Mouse (Mus musculus) CH12.LX (cell line): ENCODE results near the gene Hspa12a. TPM values are rescaled to one million over a fixed set of nuclear protein-coding genes. Genes with fewer than 3 reads are reported as not detected.

Source experiments
- DNase-seq: peaks from one replicate; pipeline ENCODE4 v3.0.0-alpha.2; 2013; ENCODE audit errors: extremely low read depth
- H3K27ac ChIP-seq: 2 replicates; pipeline ENCODE4 v1.5.1; 2012; ENCODE audit warnings: low read depth, mild to moderate bottlenecking, control low read depth, moderate library complexity; ENCODE audit not compliant: insufficient read depth
- H3K27me3 ChIP-seq: replicated peaks from 2 replicates; pipeline ENCODE3; 2012; ENCODE audit warnings: inconsistent platforms
- H3K36me3 ChIP-seq, 2 experiments: replicated peaks in 1 of 2; 2 replicates each; pipeline versions ENCODE3 to v1.6.1; 2012; ENCODE audit warnings: inconsistent platforms in 1 of 2, low read length in 1 of 2, mild to moderate bottlenecking in 1 of 2, mixed read lengths in 1 of 2, moderate library complexity in 1 of 2; ENCODE audit not compliant: control insufficient read depth in 1 of 2, insufficient read depth in 1 of 2
- H3K4me1 ChIP-seq, 2 experiments: 2 replicates each; pipeline ENCODE4 v1.6.1; 2012; ENCODE audit warnings: inconsistent platforms in 1 of 2, moderate library complexity in 1 of 2; ENCODE audit not compliant: insufficient read depth in 2 of 2, control insufficient read depth in 1 of 2
- H3K4me2 ChIP-seq: 2 replicates; pipeline ENCODE4 v1.6.1; 2012; ENCODE audit warnings: low read depth, mild to moderate bottlenecking, control low read depth; ENCODE audit not compliant: poor library complexity, insufficient read depth, severe bottlenecking
- H3K4me3 ChIP-seq, 3 experiments: fragments of 150-350 bp in 1 of 3; sonication (generic) in 1 of 3; replicated peaks in 1 of 3; 2 replicates each; pipeline versions ENCODE3 to v1.5.1; 2011 to 2012; ENCODE audit warnings: low read depth in 2 of 3, low read length in 2 of 3, mild to moderate bottlenecking in 2 of 3, moderate library complexity in 2 of 3, control low read depth in 1 of 3, improper control_type of control experiment in 1 of 3, inconsistent platforms in 1 of 3, mixed read lengths in 1 of 3; ENCODE audit not compliant: poor library complexity in 1 of 3
- H3K79me2 ChIP-seq: replicated peaks from 2 replicates; pipeline ENCODE4 v1.6.1; 2012; ENCODE audit warnings: mild to moderate bottlenecking, moderate library complexity; ENCODE audit not compliant: control insufficient read depth, poor library complexity, insufficient read depth, severe bottlenecking; ENCODE audit errors: extremely low read depth
- H3K9ac ChIP-seq: 2 replicates; pipeline ENCODE4 v1.6.1; 2012; ENCODE audit warnings: low read depth, mild to moderate bottlenecking, control low read depth, moderate library complexity; ENCODE audit not compliant: insufficient read depth
- H3K9me3 ChIP-seq: replicated peaks from 2 replicates; pipeline ENCODE3; 2012; ENCODE audit warnings: low read length, inconsistent platforms, mixed read lengths
- BHLHE40 ChIP-seq: IDR thresholded peaks from 2 replicates; pipeline ENCODE4 v1.6.1; 2011; ENCODE audit warnings: mild to moderate bottlenecking, low read depth, low read length, improper control_type of control experiment
- CHD2 ChIP-seq: IDR thresholded peaks from 2 replicates; pipeline ENCODE4 v1.6.1; 2011; ENCODE audit warnings: low read length, improper control_type of control experiment
- CTCF ChIP-seq, 2 experiments: IDR thresholded peaks in 1 of 2; conservative IDR thresholded peaks in 1 of 2; 2 replicates each; pipeline ENCODE4 v1.5.1; 2011 to 2012; ENCODE audit warnings: low read depth in 2 of 2, low read length in 2 of 2, improper control_type of control experiment in 1 of 2, inconsistent platforms in 1 of 2, mild to moderate bottlenecking in 1 of 2, moderate library complexity in 1 of 2
- E2F4 ChIP-seq: IDR thresholded peaks from 2 replicates; pipeline ENCODE4 v1.6.1; 2011; ENCODE audit warnings: low read depth, low read length, improper control_type of control experiment; ENCODE audit not compliant: insufficient replicate concordance
- ELF1 ChIP-seq: IDR thresholded peaks from 2 replicates; pipeline ENCODE4 v1.6.1; 2014; ENCODE audit warnings: low read depth, mild to moderate bottlenecking, inconsistent platforms, low read length, improper control_type of control experiment
- EP300 ChIP-seq: IDR thresholded peaks from 2 replicates; pipeline ENCODE4 v1.6.1; 2011; ENCODE audit warnings: low read length, improper control_type of control experiment
- ETS1 ChIP-seq: conservative IDR thresholded peaks from 2 replicates; pipeline ENCODE4 v1.6.1; 2012; ENCODE audit warnings: low read depth, mild to moderate bottlenecking, inconsistent platforms, low read length, improper control_type of control experiment, moderate library complexity
- IRF4 ChIP-seq: IDR thresholded peaks from 2 replicates; pipeline ENCODE4 v1.6.1; 2014; ENCODE audit warnings: low read depth, mild to moderate bottlenecking, inconsistent platforms, low read length, improper control_type of control experiment
- JUN ChIP-seq: IDR thresholded peaks from 2 replicates; pipeline ENCODE4 v1.6.1; 2011; ENCODE audit warnings: low read depth, mild to moderate bottlenecking, low read length, improper control_type of control experiment, moderate library complexity; ENCODE audit not compliant: insufficient read depth
- KAT2A ChIP-seq: IDR thresholded peaks from 2 replicates; pipeline ENCODE4 v1.6.1; 2012; ENCODE audit warnings: low read length, improper control_type of control experiment, inconsistent platforms; ENCODE audit not compliant: insufficient replicate concordance
- MAFK ChIP-seq: IDR thresholded peaks from 2 replicates; pipeline ENCODE4 v1.6.1; 2011; ENCODE audit warnings: low read length, improper control_type of control experiment; ENCODE audit not compliant: insufficient replicate concordance
- MAX ChIP-seq: IDR thresholded peaks from 2 replicates; pipeline ENCODE4 v1.6.1; 2011; ENCODE audit warnings: low read length, improper control_type of control experiment
- MAZ ChIP-seq: IDR thresholded peaks from 2 replicates; pipeline ENCODE4 v1.6.1; 2012; ENCODE audit warnings: low read depth, mild to moderate bottlenecking, inconsistent platforms, low read length, improper control_type of control experiment, moderate library complexity
- MEF2A ChIP-seq: IDR thresholded peaks from 2 replicates; pipeline ENCODE4 v1.6.1; 2014; ENCODE audit warnings: low read depth, mild to moderate bottlenecking, inconsistent platforms, low read length, improper control_type of control experiment, borderline replicate concordance
- MXI1 ChIP-seq: IDR thresholded peaks from 2 replicates; pipeline ENCODE4 v1.6.1; 2011; ENCODE audit warnings: mild to moderate bottlenecking, low read depth, low read length, improper control_type of control experiment
- MYC ChIP-seq: IDR thresholded peaks from 2 replicates; pipeline ENCODE4 v1.6.1; 2011; ENCODE audit warnings: low read depth, mild to moderate bottlenecking, improper control_type of control experiment, low read length
- NRF1 ChIP-seq: IDR thresholded peaks from 2 replicates; pipeline ENCODE4 v1.6.1; 2014; ENCODE audit warnings: low read depth, mild to moderate bottlenecking, inconsistent platforms, low read length, improper control_type of control experiment, moderate library complexity
- PAX5 ChIP-seq: IDR thresholded peaks from 2 replicates; pipeline ENCODE4 v1.6.1; 2012; ENCODE audit warnings: low read length, inconsistent platforms, mixed read lengths
- POLR2A ChIP-seq: IDR thresholded peaks from 2 replicates; pipeline ENCODE4 v1.6.1; 2011; ENCODE audit warnings: low read depth, mild to moderate bottlenecking, improper control_type of control experiment, low read length
- POLR2AphosphoS2 ChIP-seq: IDR thresholded peaks from 2 replicates; pipeline ENCODE4 v1.6.1; 2011; ENCODE audit warnings: low read depth, low read length, improper control_type of control experiment
- RCOR1 ChIP-seq: conservative IDR thresholded peaks from 2 replicates; pipeline ENCODE4 v1.6.1; 2012; ENCODE audit warnings: low read depth, mild to moderate bottlenecking, inconsistent platforms, low read length, improper control_type of control experiment
- TBP ChIP-seq: conservative IDR thresholded peaks from 2 replicates; pipeline ENCODE4 v1.6.1; 2011; ENCODE audit warnings: low read depth, low read length, improper control_type of control experiment
- TCF12 ChIP-seq: IDR thresholded peaks from 2 replicates; pipeline ENCODE4 v1.6.1; 2014; ENCODE audit warnings: low read depth, mild to moderate bottlenecking, inconsistent platforms, low read length, improper control_type of control experiment
- UBTF ChIP-seq: IDR thresholded peaks from 2 replicates; pipeline ENCODE4 v1.6.1; 2012; ENCODE audit warnings: low read depth, mild to moderate bottlenecking, inconsistent platforms, low read length, improper control_type of control experiment, moderate library complexity
- USF2 ChIP-seq: conservative IDR thresholded peaks from 2 replicates; pipeline ENCODE4 v1.6.1; 2011; ENCODE audit warnings: low read depth, low read length, improper control_type of control experiment
- ZC3H11A ChIP-seq: IDR thresholded peaks from 2 replicates; pipeline ENCODE4 v1.6.1; 2012; ENCODE audit warnings: low read depth, mild to moderate bottlenecking, inconsistent platforms, low read length, improper control_type of control experiment
- ZKSCAN1 ChIP-seq: IDR thresholded peaks from 2 replicates; pipeline ENCODE4 v1.6.1; 2012; ENCODE audit warnings: low read depth, inconsistent platforms, low read length, improper control_type of control experiment, borderline replicate concordance
- ZMIZ1 ChIP-seq: IDR thresholded peaks from 2 replicates; pipeline ENCODE4 v1.6.1; 2012; ENCODE audit warnings: low read depth, mild to moderate bottlenecking, inconsistent platforms, low read length, improper control_type of control experiment
- ZNF384 ChIP-seq: IDR thresholded peaks from 2 replicates; pipeline ENCODE4 v1.6.1; 2012; ENCODE audit warnings: low read depth, low read length, improper control_type of control experiment, inconsistent platforms
- dilution Hi-C: fragments of 300-500 bp; cut with MboI; formaldehyde crosslinking; loops from 2 replicates; pipeline ENCODE4 v1.14.3; 2020; ENCODE audit warnings: low sequenced_read_pairs; ENCODE audit not compliant: extremely low pct_unique_long_range_greater_than_20kb, extremely low pct_ligation_motif_present
- in situ Hi-C: fragments of 300-500 bp; cut with MboI; formaldehyde crosslinking; loops from 3 replicates; pipeline ENCODE4 v1.14.3; 2019; ENCODE audit warnings: low sequenced_read_pairs, low pct_ligation_motif_present, low pct_unique_long_range_greater_than_20kb, mixed read lengths
- polyA plus RNA-seq: library from polyadenylated mRNA; unstranded; fragments of >175 nt; gene quantifications from 2 replicates; pipeline ENCODE4 v1.2.1, GENCODE M21; 2012; ENCODE audit warnings: low read depth; ENCODE audit not compliant: insufficient read length
- total RNA-seq, 2 experiments: library from RNA; depleted of rRNA; stranded (reverse); fragments of 300-350 nt in 1 of 2; fragments of >200 nt in 1 of 2; gene quantifications; 2 replicates each; pipeline ENCODE4 v1.2.3; 2012 to 2014

The Hspa12a gene
- total and polyA plus RNA-seq, 3 experiments, result 1.4 to 1.9 (median 1.4) TPM

DNA sequence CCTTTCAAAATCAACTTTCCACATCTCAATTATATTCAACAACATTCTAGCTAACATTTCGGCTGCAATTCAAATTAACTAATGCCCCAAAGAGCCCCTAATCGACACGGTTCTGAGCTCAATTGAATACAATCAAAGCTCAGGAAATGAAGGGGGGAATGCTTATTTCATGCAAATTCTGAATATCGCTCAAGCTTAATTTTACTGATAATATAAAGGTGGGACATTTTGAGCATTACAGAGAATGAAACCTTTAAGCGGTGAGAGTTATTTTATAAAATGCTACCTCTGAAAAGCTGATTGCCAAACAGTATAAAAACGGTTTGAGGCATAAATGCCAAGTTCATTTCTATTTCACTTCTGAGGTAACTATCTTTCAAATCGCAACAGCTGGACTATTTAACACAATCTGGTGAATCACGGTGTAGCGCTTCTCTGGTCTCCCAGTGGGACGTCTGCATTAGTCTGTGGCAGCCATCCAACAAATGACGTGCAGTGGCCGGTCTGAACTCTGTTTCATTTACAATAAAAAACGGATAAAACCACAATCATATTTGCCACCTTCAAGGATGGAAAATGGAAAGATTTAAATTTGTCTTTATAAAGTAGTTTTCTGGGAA lies 36.1 kb upstream of the Hspa12a start:
- in situ Hi-C loops (loop anchor here (10.0 kb wide), 1 partner anchor 55 kb away; no protein-coding TSS in a partner anchor), dilution Hi-C loops (no loop called here)
- Histone ChIP-seq H3K9ac (no peak overlapping the region), H3K4me1 (peaks cover 11 to 51% of the 10 kb centered on the region in 2 experiments), H3K4me2 (no peak overlapping the region), H3K27ac (no peak overlapping the region), H3K4me3 (no peak overlapping the region), H3K36me3 (peaks cover 3 to 40% of the 10 kb centered on the region in 2 experiments), H3K9me3 (no peaks in the 10 kb centered on the region), H3K27me3 (no peaks in the 10 kb centered on the region), H3K79me2 (no peaks in the 10 kb centered on the region)
- peak; percentile 18 for DNase-seq
- TF ChIP-seq ZC3H11A (no peak), MEF2A (no peak), MAZ (no peak), MXI1 (no peak), UBTF (no peak), RCOR1 (no peak), BHLHE40 (no peak), CTCF (conservative IDR thresholded peaks at IDR 0.05 in 1 of 2, IDR thresholded peaks at IDR 0.05 in 1 of 2; ENCODE audit: low read depth in 2 of 2, low read length in 2 of 2) (no peak), USF2 (no peak), CHD2 (no peak), TBP (no peak), ZMIZ1 (no peak)

- no peak overlapping the region; the same call in 1 of the 2 replicates for H3K27ac ChIP-seq
- H3K4me1 ChIP-seq, result peaks cover 11 to 51% of the 10 kb centered on the region in 2 experiments
- dilution Hi-C loops, result no loop called here
- peaks cover 3 to 40% of the 10 kb centered on the region in 2 experiments for H3K36me3 ChIP-seq
- H3K9ac ChIP-seq, result peak overlapping the region; percentile 21
- H3K4me2 ChIP-seq, result peak overlapping the region; percentile 17; the same call in 1 of the 2 replicates
- peak; percentile 87 for DNase-seq
- no peaks in the 10 kb centered on the region for H3K27me3 ChIP-seq
- no peak overlapping the region for H3K4me3 ChIP-seq
- in situ Hi-C loops, result loop anchor here (10.0 kb wide), 1 partner anchor 54 kb away; no protein-coding TSS in a partner anchor
- H3K9me3 ChIP-seq, result no peaks in the 10 kb centered on the region
- H3K79me2 ChIP-seq, result no peaks in the 10 kb centered on the region
- TF ChIP-seq POLR2A (no peak), NRF1 (no peak), ELF1 (no peak), TBP (no peak), E2F4 (no peak), ZNF384 (no peak), ETS1 (no peak; the same call in 1 of the 2 replicates), IRF4 (no peak; the same call in 1 of the 2 replicates), RCOR1 (no peak), ZKSCAN1 (no peak), MAX (no peak), POLR2AphosphoS2 (no peak), UBTF (no peak), PAX5 (no peak), MYC (0 out of 2 replicates have a peak, but pooled peaks have one; percentile 26), KAT2A (no peak), TCF12 (no peak), JUN (no peak), MAZ (no peak), ZMIZ1 (no peak), CTCF (conservative IDR thresholded peaks at IDR 0.05 in 1 of 2, IDR thresholded peaks at IDR 0.05 in 1 of 2; ENCODE audit: low read depth in 2 of 2, low read length in 2 of 2) (no peak), EP300 (peak; percentile 50; the same call in 1 of the 2 replicates), BHLHE40 (0 out of 2 replicates have a peak, but pooled peaks have one; percentile 30), MAFK (peak; percentile 94), ZC3H11A (no peak)
These were observed 35.1 kb upstream of the Hspa12a start for GRCm38 (mm10) chr19:58978401-58979171.
